Mouse (Mus musculus): ENCODE results near the gene Faim.

- TF ChIP-seq POLR2A (IDR thresholded peaks at IDR 0.05; ENCODE audit: control insufficient read depth, extremely low read depth, insufficient read depth, low read length, poor library complexity), result no peak
- no peak for TF ChIP-seq CTCF (IDR thresholded peaks at IDR 0.05; ENCODE audit: borderline replicate concordance, control insufficient read depth, extremely low read depth, insufficient read depth, low read length, poor library complexity)
Observed at GRCm38 (mm10) chr9:99017679-99018078, 31.5 kb downstream of the Faim start.
